Mouse (Mus musculus) embryonic fibroblast, embryonic 13.5 days (primary cell): ENCODE results near the gene Hoxc13. TPM values are rescaled to one million over a fixed set of nuclear protein-coding genes. Genes with fewer than 3 reads are reported as not detected.

Source experiments
- H3K27ac ChIP-seq: 2 replicates; pipeline ENCODE4 v1.5.1; 2012; ENCODE audit warnings: low read length, control low read depth, inconsistent platforms; ENCODE audit not compliant: insufficient read depth
- H3K4me1 ChIP-seq: 2 replicates; pipeline ENCODE4 v1.6.1; 2011; ENCODE audit warnings: low read length; ENCODE audit not compliant: control insufficient read depth, insufficient read depth
- H3K4me3 ChIP-seq: 2 replicates; pipeline ENCODE4 v1.5.1; 2011; ENCODE audit warnings: mild to moderate bottlenecking, control low read depth, low read length; ENCODE audit not compliant: insufficient read depth
- CTCF ChIP-seq: IDR thresholded peaks from 2 replicates; pipeline ENCODE4 v1.5.1; 2011; ENCODE audit warnings: mild to moderate bottlenecking, control low read depth, low read length, moderate library complexity, borderline replicate concordance; ENCODE audit not compliant: insufficient read depth
- POLR2A ChIP-seq: IDR thresholded peaks from 2 replicates; pipeline ENCODE4 v1.6.1; 2011; ENCODE audit warnings: low read depth, mild to moderate bottlenecking, control low read depth, low read length, moderate library complexity
- polyA plus RNA-seq: library from polyadenylated mRNA; stranded (reverse); fragments of >200 nt; gene quantifications from 2 replicates; pipeline ENCODE4 v1.2.4, GENCODE M21; 2011; ENCODE audit warnings: low read depth; ENCODE audit not compliant: missing spikeins, insufficient read length

Hoxc13 gene
- polyA plus RNA-seq, 1 experiment, result 0.21 TPM

DNA sequence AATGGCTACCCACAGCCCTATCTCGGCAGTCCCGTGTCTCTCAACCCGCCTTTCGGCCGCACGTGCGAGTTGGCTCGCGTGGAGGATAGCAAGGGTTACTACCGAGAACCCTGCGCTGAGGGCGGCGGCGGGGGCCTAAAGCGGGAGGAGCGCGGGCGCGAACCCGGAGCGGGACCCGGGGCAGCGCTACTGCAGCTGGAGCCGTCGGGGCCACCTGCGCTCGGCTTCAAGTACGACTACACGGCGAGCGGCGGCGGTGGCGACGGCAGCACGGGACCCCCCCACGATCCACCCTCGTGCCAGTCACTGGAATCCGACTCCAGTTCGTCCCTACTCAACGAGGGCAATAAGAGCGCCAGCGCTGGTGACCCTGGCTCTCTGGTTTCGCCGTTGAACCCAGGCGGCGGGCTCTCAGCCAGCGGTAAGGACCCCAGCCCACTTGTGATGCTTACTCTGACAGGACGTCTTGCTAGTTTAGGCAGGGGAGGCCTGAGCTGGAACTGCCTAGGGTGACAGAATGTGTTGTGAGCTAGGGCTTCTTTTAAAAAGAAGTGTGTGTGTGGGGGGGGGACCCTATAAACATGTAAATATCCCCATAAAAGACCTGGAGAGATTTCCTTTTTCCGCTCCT is 16.2 kb downstream of the Hoxc13 start:
- Histone ChIP-seq H3K27ac (no peak overlapping the region), H3K4me3 (no peak overlapping the region), H3K4me1 (no peaks in the 10 kb centered on the region)
- TF ChIP-seq CTCF, result no peak
- TF ChIP-seq POLR2A, result no peak

DNA sequence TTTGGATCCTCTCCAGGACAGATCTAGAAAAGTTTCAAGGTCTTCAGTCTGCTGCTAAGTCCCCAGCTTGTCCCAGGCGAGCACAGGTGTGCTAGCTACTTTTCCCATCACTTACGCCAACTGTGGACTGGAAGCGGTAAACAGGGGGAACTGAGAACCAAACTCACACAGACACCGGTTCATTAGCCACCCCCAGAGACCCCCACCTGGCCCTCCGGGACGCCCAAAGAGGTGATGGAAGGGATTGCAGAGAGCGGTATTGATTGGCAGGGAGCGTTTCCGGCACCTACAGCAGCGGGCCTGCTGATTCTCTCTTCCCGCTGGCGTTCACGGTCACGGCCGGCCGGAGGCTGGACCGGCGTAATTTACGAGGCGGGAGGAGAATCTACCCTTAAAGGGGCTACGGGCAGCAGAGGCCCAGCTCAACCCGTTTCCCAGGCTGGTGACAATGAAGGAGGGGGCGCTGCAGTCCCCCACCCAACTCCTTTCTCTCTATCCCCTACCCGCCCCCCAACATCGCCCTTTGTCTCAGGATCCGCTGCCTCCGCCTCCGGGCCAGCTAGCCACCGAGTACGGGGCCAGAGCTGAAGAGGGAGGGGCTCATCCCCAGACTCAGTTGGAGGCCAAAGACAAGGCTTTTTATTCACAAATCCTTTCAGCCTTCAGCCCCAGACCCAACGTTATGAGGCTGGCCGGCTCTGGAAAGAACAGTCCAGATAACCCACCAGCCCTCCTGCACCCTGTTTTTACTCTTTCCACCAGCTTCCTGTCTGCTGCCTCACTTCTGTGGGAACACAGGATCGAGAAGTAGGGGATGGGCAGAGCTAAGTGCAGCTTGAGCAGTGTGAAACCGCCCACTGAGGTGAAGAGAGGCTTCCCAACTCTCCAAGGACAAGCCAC is 18.6 kb downstream of the Hoxc13 start:
- H3K4me3 ChIP-seq, result no peak overlapping the region
- no peaks in the 10 kb centered on the region for H3K4me1 ChIP-seq
- TF ChIP-seq POLR2A, result no peak
- no peak for TF ChIP-seq CTCF
- no peak overlapping the region for H3K27ac ChIP-seq

DNA sequence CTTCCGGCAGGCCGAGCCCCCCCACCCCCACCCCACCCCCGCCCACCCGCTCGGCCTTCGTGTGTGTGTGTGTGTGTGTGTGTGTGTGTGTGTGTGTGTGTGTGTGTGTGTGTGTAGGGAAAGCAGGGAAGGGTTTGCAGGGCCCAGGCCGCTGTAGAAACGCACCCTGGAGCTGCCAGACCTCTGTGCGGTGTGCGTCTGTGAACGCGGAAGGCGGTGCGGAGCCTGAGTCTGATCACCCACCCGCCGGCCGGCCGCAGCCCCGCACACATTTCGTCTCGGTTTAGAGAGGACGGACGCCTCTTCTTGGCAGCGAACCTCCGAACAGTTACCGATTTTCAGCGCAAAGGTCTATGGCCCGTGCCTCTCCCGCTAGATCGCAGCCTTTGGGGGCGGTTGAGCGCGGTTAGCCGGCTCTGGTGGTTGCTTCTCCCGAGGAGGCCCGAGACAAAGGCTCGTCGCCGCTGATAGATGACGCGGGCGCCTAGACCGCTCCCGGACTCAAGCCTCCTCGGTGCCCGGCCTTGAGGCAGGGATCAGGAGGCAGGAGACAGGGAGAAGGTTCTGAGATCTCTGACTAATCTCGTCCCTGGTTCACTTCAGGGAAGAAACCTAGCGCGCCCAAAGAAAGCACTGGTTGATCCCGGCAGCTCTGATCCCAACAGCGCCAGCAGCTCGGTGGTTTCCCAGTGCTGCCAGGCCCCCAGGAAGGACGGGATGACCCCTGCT is 22.0 kb downstream of the Hoxc13 start:
- H3K4me1 ChIP-seq, result no peaks in the 10 kb centered on the region
- peak overlapping the region; percentile 19 for H3K4me3 ChIP-seq
- TF ChIP-seq POLR2A (no peak), CTCF (no peak)
- no peak overlapping the region for H3K27ac ChIP-seq

DNA sequence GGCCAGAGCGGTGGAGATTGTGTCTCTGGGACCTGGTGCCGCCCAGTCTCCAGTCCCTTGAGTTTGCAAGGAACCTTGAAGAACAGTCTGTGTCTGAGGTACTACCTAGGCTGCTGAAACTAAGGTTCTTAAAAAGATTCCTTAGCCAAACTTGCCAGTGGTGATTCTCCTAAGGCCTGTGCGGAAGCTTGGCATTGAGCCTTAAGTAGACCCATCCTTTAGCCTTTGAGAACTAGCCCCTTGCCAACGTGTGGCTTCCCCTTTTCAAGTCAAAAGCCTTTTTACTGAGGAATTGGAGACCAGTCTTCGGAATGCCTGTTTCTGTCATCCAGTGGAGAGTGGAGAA is 22.5 kb downstream of the Hoxc13 start:
- H3K4me1 ChIP-seq, result no peaks in the 10 kb centered on the region
- H3K27ac ChIP-seq, result no peak overlapping the region
- no peak overlapping the region for H3K4me3 ChIP-seq
- TF ChIP-seq POLR2A (no peak), CTCF (peak; percentile 32; the same call in 1 of the 2 replicates)

DNA sequence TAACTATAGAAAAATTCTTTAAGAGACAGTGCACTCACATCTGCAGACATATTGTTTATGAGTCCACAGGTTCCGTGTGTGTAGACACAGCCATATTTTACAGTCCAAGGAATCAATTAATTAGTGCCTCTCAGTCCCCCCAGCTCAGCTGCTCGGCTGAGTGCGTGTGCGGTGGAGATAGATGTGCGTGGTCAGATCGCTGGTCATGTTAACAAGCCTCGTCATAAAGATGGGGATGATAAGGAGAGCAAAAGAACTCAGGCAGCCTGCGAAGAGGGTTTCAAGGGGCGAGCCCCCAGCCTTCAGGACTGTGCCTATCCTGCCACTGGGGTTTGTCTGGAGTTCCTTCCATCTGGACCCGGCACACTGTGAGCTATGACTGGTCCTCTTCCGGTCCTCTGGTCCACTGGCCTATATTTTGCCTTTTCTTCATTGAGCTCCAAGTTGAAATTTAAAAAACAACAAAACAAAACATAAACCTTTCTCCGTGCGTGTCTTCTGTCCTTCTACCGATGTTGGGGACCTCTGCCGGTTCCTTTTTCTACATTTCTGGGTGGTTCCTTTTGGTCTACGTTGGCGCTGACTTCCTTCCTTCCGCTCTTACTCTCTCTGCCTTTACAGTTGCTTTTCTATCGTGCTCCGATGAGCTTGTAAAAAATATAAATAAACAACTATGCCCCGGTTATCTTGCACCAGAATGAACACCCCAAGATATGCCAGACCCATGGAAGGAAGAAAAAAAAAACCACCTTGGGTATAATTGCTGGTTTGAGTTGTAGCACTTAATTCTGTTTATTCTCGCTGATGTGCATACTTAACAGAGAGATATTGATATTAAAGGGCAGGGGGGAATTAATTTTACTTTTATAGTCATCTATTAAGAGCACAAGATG is 24.5 kb downstream of the Hoxc13 start:
- no peak overlapping the region for H3K4me3 ChIP-seq
- no peak overlapping the region for H3K27ac ChIP-seq

DNA sequence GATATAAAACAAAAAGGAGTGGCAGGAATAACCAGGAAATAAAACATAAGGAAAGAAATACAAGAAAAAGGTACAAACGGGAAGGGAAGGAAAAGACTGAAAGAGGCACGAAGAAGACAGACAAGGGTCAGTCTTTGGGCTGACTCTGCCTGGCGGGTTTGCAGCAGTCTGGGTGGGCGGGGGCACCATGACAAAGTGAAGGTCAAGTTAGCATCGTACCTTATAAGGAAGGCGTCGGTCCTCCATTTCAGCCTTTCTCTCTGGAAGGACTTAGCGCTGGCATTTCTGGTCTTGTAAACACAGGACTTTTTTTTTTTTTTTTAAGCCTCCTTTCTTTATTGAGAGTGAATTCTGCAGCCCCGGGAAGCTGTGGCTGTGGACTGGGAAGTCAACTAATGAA is 26.4 kb downstream of the Hoxc13 start:
- no peak for TF ChIP-seq POLR2A
- TF ChIP-seq CTCF, result no peak
- Histone ChIP-seq H3K4me1 (no peaks in the 10 kb centered on the region), H3K4me3 (no peak overlapping the region), H3K27ac (no peak overlapping the region)

More for the DNA sequence above, 24.5 kb downstream of the Hoxc13 start:
- no peaks in the 10 kb centered on the region for H3K4me1 ChIP-seq
- no peak for TF ChIP-seq POLR2A
- TF ChIP-seq CTCF, result no peak

DNA sequence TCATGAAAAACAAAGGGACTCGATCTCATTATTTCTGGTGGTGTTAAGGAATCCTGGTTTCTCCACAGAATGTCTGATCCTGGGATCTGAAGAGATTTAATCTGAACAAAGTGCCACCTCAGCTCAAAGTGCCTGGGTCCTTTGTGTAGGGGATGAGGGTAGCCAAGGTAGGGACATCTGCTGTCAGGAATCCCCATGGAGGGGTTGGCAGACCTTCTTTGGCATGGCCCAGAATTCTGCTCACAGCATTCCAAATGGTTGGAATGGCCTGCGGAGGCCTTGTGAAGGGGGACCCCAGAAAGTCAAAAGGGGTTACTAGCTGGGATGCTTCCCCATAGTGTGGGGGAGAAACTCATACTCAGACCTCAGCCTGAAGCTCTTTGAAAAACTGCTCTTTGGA is 27.9 kb downstream of the Hoxc13 start:
- Histone ChIP-seq H3K4me1 (no peaks in the 10 kb centered on the region), H3K4me3 (no peak overlapping the region), H3K27ac (no peak overlapping the region)
- TF ChIP-seq POLR2A (no peak), CTCF (no peak)

DNA sequence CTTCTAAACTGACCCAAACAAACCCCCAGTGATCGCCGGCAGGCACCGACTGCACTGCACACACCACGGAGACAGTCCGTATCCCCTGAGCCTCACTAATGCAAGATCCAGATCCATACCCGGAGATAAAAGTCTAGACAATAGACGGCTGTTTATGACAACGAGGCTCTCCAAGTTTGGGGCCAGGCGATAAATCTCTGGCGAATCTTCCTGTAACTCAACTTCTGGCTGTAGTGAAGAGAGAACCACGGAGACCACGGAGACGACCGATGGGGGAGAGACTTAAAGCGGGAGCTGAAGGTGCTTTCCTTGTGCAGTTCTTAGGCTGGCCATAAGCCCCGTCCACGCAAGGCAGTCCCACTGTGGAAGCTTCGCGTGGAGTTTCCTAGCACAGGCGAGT is 28.8 kb downstream of the Hoxc13 start:
- no peak overlapping the region for H3K4me3 ChIP-seq
- no peak overlapping the region for H3K27ac ChIP-seq
- no peak for TF ChIP-seq POLR2A

DNA sequence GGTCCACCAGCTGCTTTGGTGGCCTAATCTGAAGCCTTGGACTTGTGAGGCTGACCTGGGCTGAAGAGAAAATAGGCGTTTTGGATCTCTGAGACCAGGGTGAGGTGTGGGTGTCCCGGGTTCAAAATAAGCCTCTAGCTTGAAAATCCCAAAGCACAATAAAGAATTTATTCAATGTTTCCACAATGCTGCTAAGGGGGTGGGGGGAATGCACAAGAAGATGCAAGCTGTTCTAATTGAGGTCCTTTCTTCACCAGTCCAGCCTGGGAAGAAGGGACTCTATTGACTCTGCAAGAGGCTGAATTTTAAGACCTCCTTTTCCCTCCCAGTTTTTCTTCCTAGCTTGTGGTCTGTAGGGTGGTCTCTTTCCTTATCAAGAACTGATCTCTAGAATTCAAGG is 30.0 kb downstream of the Hoxc13 start:
- Histone ChIP-seq H3K27ac (no peak overlapping the region), H3K4me3 (no peak overlapping the region), H3K4me1 (no peaks in the 10 kb centered on the region)
- TF ChIP-seq CTCF (no peak), POLR2A (no peak)

More for the DNA sequence above, 28.8 kb downstream of the Hoxc13 start:
- H3K4me1 ChIP-seq, result no peaks in the 10 kb centered on the region
